Mouse (Mus musculus) liver, adult 2 months (tissue): ENCODE measurements around the gene Cish. TPM values are rescaled to one million over a fixed set of nuclear protein-coding genes. Genes with fewer than 3 reads are reported as not detected.

Experiments
- DNase-seq: peaks from one replicate; pipeline ENCODE4 v3.0.0-alpha.2; 2011; ENCODE audit warnings: low read depth, low spot score; ENCODE audit errors: extremely low read depth
- H3K27ac ChIP-seq: fragments of 200-500 bp; replicated peaks from 2 replicates; pipeline ENCODE4 v1.5.1; 2012; ENCODE audit warnings: low read depth, mild to moderate bottlenecking, control low read depth, inconsistent platforms, low read length; ENCODE audit not compliant: insufficient read depth
- H3K27me3 ChIP-seq: fragments of 200-500 bp; 2 replicates; pipeline ENCODE4 v1.6.1; 2012; ENCODE audit warnings: mild to moderate bottlenecking, moderate library complexity, low read length, inconsistent platforms; ENCODE audit not compliant: control insufficient read depth, insufficient read depth
- H3K36me3 ChIP-seq: fragments of 200-500 bp; 2 replicates; pipeline ENCODE4 v1.6.1; 2012; ENCODE audit warnings: low read length, inconsistent platforms; ENCODE audit not compliant: control insufficient read depth, insufficient read depth
- H3K4me1 ChIP-seq: fragments of 200-500 bp; 2 replicates; pipeline ENCODE4 v1.6.1; 2011; ENCODE audit warnings: low read length; ENCODE audit not compliant: control insufficient read depth, insufficient read depth
- H3K4me3 ChIP-seq: fragments of 200-500 bp; 2 replicates; pipeline ENCODE4 v1.5.1; 2011; ENCODE audit warnings: low read depth, mild to moderate bottlenecking, control low read depth, low read length, moderate library complexity; ENCODE audit not compliant: insufficient read depth
- H3K79me2 ChIP-seq: fragments of 200-500 bp; 2 replicates; pipeline ENCODE4 v1.6.1; 2012; ENCODE audit warnings: inconsistent platforms, mild to moderate bottlenecking, low read length, moderate library complexity; ENCODE audit not compliant: control insufficient read depth, insufficient read depth
- H3K9ac ChIP-seq: fragments of 200-500 bp; 2 replicates; pipeline ENCODE4 v1.6.1; 2012; ENCODE audit warnings: low read depth, mild to moderate bottlenecking, control low read depth, inconsistent platforms, low read length
- CTCF ChIP-seq: fragments of 200-500 bp; IDR thresholded peaks from 2 replicates; pipeline ENCODE4 v1.5.1; 2011; ENCODE audit warnings: low read depth, low read length, control low read depth
- POLR2A ChIP-seq: fragments of 200-500 bp; IDR thresholded peaks from 2 replicates; pipeline ENCODE4 v1.6.1; 2011; ENCODE audit warnings: low read length, control low read depth; ENCODE audit not compliant: insufficient read depth; ENCODE audit errors: extremely low read depth
- WGBS: fragments of 180-500 bp; shearing (Covaris S2); methylation state at CpG from one replicate; pipeline ENCODE4 v1.1.7; 2018; 5-methylcytosine and 5-hydroxymethylcytosine counted together
- polyA plus RNA-seq: library from polyadenylated mRNA; depleted of rRNA; stranded (reverse); fragments of >200 nt; gene quantifications from 2 replicates; pipeline ENCODE4 v1.2.3, GENCODE M21; 2012
- total RNA-seq: library from RNA; depleted of rRNA; stranded (reverse); fragments of >200 nt; gene quantifications from 2 replicates; pipeline ENCODE4 v1.2.3, GENCODE M21; 2014

The Cish gene
- total and polyA plus RNA-seq, 2 experiments, result 0.55 to 32.8 TPM

DNA sequence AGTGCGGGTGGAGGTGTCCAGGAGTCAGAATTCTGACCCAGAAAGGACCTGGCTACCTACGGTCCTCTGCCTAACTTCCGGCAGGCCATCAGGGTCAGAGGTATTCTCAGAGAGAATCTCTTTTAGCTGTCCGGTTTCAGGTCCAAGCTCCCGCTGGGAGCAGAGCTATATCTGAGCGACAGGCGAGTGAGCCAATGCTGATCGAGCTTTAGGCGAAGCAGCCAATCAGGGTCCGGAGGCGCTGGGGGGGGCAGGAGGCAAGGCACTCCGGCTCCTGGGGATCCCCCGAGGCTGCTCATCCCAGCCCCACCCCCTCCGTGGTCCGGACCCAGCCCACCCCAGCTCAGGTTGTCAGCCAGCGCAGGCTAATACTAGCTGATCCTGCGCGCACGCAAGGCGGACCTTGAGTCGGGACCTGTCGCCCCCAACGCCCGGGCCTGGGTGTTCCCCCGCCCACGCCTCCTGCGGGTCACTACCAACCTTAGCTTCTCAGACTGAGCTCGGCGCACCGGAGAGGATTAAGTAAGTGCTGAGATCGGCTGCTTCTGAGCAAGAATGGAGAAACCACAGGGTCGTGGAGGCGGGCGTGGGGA lies 44.5 kb downstream of the Cish start, which contains the start of gene 6430571L13Rik:
6430571L13Rik (plus strand) TSS at position 336 of the 593 bp plus-strand sequence.
- Histone ChIP-seq H3K9ac (peak within 1 kb of the TSS; percentile 64), H3K79me2 (0 out of 2 replicates have a peak, but pooled peaks cover 3% of the 10 kb centered on the region), H3K27ac (peak within 1 kb of the TSS; percentile 20; the same call in 1 of the 2 replicates), H3K4me1 (peaks cover 6% of the 10 kb centered on the region; the same call in 1 of the 2 replicates), H3K27me3 (no peaks in the 10 kb centered on the region), H3K36me3 (no peaks in the 10 kb centered on the region), H3K4me3 (peak within 1 kb of the TSS; percentile 67)
- TF ChIP-seq CTCF (no peak), POLR2A (no peak)
- DNase-seq, result peak; percentile 90
- WGBS, result under 1% methylated on average over 34 of the region's 34 CpGs

- H3K4me3 ChIP-seq, result peak overlapping the region; percentile 67
- no peaks in the 10 kb centered on the region for H3K36me3 ChIP-seq
- WGBS, result 60% methylated on average over 12 of the region's 12 CpGs
- no peaks in the 10 kb centered on the region for H3K27me3 ChIP-seq
- no peak overlapping the region for H3K27ac ChIP-seq
- peaks cover 6% of the 10 kb centered on the region; the same call in 1 of the 2 replicates for H3K4me1 ChIP-seq
- peak overlapping the region; percentile 64 for H3K9ac ChIP-seq
- DNase-seq, result no peak
- TF ChIP-seq CTCF (no peak), POLR2A (no peak)
- no peaks in the 10 kb centered on the region for H3K79me2 ChIP-seq
Observed at GRCm38 (mm10) chr9:107340911-107341645, 45.3 kb downstream of the Cish start.

DNA sequence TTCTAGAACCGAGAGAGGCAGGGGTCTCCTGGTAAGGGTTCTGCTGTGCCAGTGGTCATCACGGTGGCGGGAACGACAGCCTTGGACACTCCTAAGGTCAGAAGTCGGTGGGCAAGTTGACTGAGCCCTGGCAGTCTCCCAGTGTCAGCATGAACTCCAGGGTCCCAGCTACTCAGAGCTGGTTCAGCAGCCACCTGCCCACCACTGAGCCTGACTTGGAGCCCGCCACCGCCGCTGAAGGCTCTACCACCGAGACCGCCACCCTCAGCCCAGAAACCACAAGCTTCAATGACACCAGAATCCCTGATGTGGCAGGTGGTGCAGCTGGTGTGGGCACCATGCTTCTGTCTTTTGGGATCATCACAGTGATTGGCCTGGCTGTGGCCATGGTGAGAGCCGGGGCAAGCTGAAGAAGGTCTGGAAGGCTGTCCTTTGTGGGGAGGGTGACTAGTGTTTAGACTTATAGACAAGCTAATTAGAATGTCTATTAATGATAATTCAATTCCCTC lies 46.4 kb downstream of the Cish start:
- no peak overlapping the region for H3K9ac ChIP-seq
- DNase-seq, result no peak

GRCm38 (mm10) chr9:107343146-107343943 lies 47.5 kb downstream of the Cish start:
- Histone ChIP-seq H3K9ac (no peak overlapping the region), H3K79me2 (no peaks in the 10 kb centered on the region), H3K4me3 (no peak overlapping the region), H3K27me3 (no peaks in the 10 kb centered on the region), H3K27ac (no peak overlapping the region), H3K4me1 (peaks cover 3% of the 10 kb centered on the region; the same call in 1 of the 2 replicates), H3K36me3 (no peaks in the 10 kb centered on the region)
- WGBS, result 72% methylated on average over 8 of the region's 8 CpGs
- DNase-seq, result no peak
- TF ChIP-seq POLR2A (no peak), CTCF (no peak)

More for the DNA sequence above, 46.4 kb downstream of the Cish start:
- H3K4me3 ChIP-seq, result no peak overlapping the region
- no peak overlapping the region for H3K27ac ChIP-seq
- no peak for TF ChIP-seq POLR2A
- TF ChIP-seq CTCF, result no peak
- no peaks in the 10 kb centered on the region for H3K79me2 ChIP-seq
- 94% methylated on average over 11 of the region's 11 CpGs for WGBS
- H3K4me1 ChIP-seq, result peaks cover 6% of the 10 kb centered on the region; the same call in 1 of the 2 replicates
- H3K36me3 ChIP-seq, result no peaks in the 10 kb centered on the region
- no peaks in the 10 kb centered on the region for H3K27me3 ChIP-seq

- H3K9ac ChIP-seq, result no peak overlapping the region
- H3K4me1 ChIP-seq, result peaks cover 3% of the 10 kb centered on the region; the same call in 1 of the 2 replicates
- H3K27ac ChIP-seq, result no peak overlapping the region
- H3K36me3 ChIP-seq, result no peaks in the 10 kb centered on the region
- 67% methylated on average over 6 of the region's 6 CpGs for WGBS
- TF ChIP-seq POLR2A (no peak), CTCF (no peak)
- no peak overlapping the region for H3K4me3 ChIP-seq
- DNase-seq, result no peak
- H3K79me2 ChIP-seq, result no peaks in the 10 kb centered on the region
- H3K27me3 ChIP-seq, result no peaks in the 10 kb centered on the region
Observed at GRCm38 (mm10) chr9:107344027-107344426, 48.2 kb downstream of the Cish start.
